Mouse (Mus musculus): ENCODE measurements around the gene Gm17657. TPM values are rescaled to one million over a fixed set of nuclear protein-coding genes. Genes with fewer than 3 reads are reported as not detected.

The Gm17657 gene
- polyA plus RNA-seq, 1 experiment from 2014 or later, result not detected

DNA sequence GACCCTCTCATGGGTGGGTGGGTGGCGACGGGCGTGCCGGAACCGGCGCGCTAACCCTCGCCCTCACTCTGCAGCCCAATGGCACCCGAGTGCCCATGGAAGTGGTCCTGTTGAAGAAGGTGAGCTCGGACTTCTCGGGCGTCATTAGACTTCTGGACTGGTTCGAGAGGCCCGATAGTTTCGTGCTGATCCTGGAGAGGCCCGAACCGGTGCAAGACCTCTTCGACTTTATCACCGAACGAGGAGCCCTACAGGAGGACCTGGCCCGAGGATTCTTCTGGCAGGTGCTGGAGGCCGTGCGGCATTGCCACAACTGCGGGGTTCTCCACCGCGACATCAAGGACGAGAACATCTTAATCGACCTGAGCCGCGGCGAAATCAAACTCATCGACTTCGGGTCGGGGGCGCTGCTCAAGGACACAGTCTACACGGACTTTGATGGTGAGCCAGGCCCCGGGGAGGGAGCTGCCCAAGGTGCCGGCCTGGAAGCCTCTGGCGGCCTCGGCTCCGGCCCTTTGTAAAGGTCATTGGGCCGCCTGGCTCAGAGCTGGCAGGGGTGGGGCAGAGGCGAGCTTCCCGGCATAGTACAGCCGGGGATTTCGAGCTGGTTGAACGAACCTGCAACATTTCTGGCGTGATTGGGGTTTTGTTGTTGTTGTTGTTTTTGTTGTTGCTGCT is 57.7 kb downstream of the Gm17657 start:
- under 1% methylated on average over 48 of the region's 48 CpGs for WGBS
- no peak for ATAC-seq (ENCODE audit: insufficient read depth)

DNA sequence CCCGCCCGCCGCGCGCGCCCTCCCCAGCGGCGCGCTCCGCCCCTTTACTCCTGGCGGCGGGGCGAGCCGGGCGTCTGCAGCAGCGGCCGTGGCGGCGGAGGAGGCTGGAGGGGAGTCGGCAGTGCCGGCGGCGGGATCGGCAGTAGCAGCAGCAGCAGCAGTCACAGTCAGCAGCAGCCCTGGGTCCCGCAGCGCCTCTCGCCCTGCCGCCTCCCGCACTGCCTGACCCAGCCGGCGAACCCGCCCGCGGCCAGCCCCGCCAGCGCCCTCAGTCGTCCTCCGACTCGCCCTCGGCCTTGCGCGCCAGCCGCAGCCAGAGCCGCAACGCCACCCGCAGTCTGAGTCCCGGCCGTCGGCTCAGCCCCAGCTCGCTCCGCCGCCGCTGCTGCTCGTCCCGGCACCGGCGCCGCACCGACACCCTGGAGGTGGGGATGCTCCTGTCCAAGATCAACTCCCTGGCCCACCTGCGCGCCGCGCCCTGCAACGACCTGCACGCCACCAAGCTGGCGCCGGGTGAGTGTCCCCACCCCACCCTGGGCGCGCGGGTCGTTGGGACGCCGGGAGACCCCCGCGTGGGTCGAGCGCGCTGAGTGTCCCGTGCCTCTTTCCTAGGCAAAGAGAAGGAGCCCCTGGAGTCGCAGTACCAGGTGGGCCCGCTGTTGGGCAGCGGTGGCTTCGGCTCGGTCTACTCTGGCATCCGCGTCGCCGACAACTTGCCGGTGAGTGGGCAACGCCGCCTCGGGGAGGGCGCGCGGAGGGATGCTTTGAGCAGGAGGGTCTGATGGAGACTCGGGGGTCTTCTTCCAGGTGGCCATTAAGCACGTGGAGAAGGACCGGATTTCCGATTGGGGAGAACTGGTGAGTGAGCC is 58.5 kb downstream of the Gm17657 start, which contains the start of gene Pim1:
TSS of gene Pim1 (plus strand) at position 41 of the 869 bp plus-strand sequence.
- peak within 1 kb of the TSS; percentile 93 for H3K4me2 ChIP-seq
- no peaks in the 10 kb centered on the region for H3K4me1 ChIP-seq (ENCODE audit: insufficient read depth)
- peak; percentile 32; the same call in 1 of the 2 replicates for TF ChIP-seq CTCF (IDR thresholded peaks at IDR 0.05; ENCODE audit: low read depth)
- H3K9me3 ChIP-seq (ENCODE audit: low read depth, low read length), result no peaks in the 10 kb centered on the region
- peak; percentile 67 for DNase-seq
- peaks cover 20% of the 10 kb centered on the region for H3K36me3 ChIP-seq (ENCODE audit: insufficient read depth)
- peak within 1 kb of the TSS; percentile 95 for H3K27ac ChIP-seq (ENCODE audit: low read depth)
- no peaks in the 10 kb centered on the region for H3K27me3 ChIP-seq (ENCODE audit: insufficient read depth, low read length)
- WGBS, result under 1% methylated on average over 95 of the region's 99 CpGs
- H3K4me3 ChIP-seq (ENCODE audit: low read depth, low read length), result peak within 1 kb of the TSS; percentile 95
- H3K9ac ChIP-seq, result peak within 1 kb of the TSS; percentile 88
- ATAC-seq (ENCODE audit: insufficient read depth), result peak; percentile 76

More for the DNA sequence above, 57.7 kb downstream of the Gm17657 start:
- Histone ChIP-seq H3K4me2 (peak overlapping the region; percentile 93), H3K4me3 (ENCODE audit: low read depth, low read length) (peak overlapping the region; percentile 95), H3K27me3 (ENCODE audit: insufficient read depth, low read length) (no peaks in the 10 kb centered on the region), H3K9ac (peak overlapping the region; percentile 88), H3K4me1 (ENCODE audit: insufficient read depth) (no peaks in the 10 kb centered on the region), H3K27ac (ENCODE audit: low read depth) (peak overlapping the region; percentile 90), H3K36me3 (ENCODE audit: insufficient read depth) (peaks cover 24% of the 10 kb centered on the region), H3K9me3 (ENCODE audit: low read depth, low read length) (no peaks in the 10 kb centered on the region)
- peak; percentile 58 for DNase-seq
- TF ChIP-seq CTCF (IDR thresholded peaks at IDR 0.05; ENCODE audit: low read depth), result no peak

DNA sequence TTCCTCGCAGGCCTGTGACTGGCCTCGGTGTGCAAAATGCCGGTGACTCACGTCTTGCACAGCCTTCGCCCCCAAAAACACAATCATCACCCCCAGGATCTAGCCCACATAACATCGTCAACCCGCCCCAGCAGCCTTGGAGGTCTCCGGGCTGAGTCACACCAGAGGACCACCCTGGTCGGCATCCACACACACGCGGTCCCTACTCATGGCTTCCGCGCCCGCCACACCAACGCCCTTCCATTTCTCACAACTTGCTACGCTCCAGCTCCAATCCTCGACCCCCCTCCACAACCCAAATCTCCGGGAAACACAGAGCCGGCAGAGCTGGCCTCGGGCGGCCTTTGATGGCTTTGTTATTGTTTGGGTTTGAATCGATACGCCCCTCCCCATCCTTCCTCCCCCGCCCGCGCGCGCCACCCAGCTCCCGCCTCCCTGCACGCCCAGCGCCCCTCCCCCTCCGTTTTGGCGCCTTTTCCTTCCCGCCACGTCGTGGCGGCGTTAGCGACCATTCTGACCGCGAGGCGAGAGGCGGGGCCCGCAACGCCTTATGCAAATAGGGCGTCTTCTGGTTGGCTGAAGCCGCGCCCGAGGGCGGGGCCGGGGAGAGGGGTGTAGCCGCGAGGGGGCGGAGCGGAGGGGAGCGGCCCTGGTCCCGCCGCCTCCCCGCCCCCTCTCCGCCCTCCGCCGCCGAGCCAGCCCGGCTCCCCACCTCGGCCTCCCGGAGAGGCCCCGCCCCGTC is 59.3 kb downstream of the Gm17657 start:
- peak overlapping the region; percentile 82 for H3K9ac ChIP-seq
- H3K27ac ChIP-seq (ENCODE audit: low read depth), result peak overlapping the region; percentile 95
- H3K27me3 ChIP-seq (ENCODE audit: insufficient read depth, low read length), result no peaks in the 10 kb centered on the region
- no peak for TF ChIP-seq CTCF (IDR thresholded peaks at IDR 0.05; ENCODE audit: low read depth)
- ATAC-seq (ENCODE audit: insufficient read depth), result peak; percentile 89
- peak overlapping the region; percentile 93 for H3K4me2 ChIP-seq
- H3K4me3 ChIP-seq (ENCODE audit: low read depth, low read length), result peak overlapping the region; percentile 95
- DNase-seq, result peak; percentile 100
- H3K4me1 ChIP-seq (ENCODE audit: insufficient read depth), result no peaks in the 10 kb centered on the region
- no peaks in the 10 kb centered on the region for H3K9me3 ChIP-seq (ENCODE audit: low read depth, low read length)
- peaks cover 19% of the 10 kb centered on the region for H3K36me3 ChIP-seq (ENCODE audit: insufficient read depth)
- 1% methylated on average over 55 of the region's 68 CpGs for WGBS

DNA sequence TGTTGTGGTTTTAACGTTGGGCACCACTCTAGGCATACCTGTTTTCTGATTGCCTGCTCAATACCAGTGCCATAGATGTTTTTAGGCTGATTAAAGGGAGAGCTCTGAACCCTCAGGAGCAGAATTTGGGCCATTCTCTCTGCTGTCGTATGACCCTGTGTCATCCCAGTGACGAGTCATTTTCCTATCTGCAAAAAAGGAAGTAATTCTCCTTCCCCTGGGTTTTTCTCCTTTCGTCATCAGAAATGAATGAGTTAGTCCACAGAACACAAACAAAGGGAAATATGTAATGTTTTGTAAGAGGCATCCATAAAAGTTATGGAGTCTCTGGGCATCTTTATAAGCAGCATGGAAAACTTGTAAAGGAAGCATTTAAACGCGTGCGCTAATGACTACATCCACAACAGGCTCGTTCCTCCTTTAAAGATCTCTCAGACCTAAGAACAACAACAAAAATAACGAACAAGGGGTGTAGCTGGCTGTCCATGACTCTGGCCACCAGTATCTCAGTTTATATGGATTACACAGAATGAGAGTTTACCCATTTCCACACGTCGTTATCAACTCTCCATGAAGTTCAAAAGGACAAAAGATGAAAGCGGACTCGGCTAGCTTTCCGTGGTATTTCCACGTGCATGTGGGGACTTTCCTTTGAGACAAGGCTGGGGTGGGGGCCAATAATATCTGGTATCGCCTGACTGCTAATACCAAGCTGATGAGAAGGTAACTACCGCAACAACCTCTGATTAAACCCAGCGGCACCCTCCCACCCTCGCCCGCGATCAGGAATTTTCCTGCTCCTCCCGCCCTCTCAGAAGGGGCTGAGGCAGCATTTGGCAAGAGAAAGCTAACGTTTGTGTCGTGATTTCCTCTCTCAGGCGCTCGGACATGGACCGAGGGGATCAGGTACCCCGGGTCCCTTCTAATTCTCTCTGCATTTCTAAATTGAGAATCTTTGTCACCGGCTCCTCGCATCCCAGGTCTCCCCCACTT is 60.2 kb downstream of the Gm17657 start:
- peak; percentile 80 for DNase-seq
- Histone ChIP-seq H3K4me3 (ENCODE audit: low read depth, low read length) (peak overlapping the region; percentile 95), H3K27me3 (ENCODE audit: insufficient read depth, low read length) (no peaks in the 10 kb centered on the region), H3K36me3 (ENCODE audit: insufficient read depth) (peaks cover 13% of the 10 kb centered on the region), H3K4me1 (ENCODE audit: insufficient read depth) (no peaks in the 10 kb centered on the region), H3K27ac (ENCODE audit: low read depth) (peak overlapping the region; percentile 95), H3K4me2 (peak overlapping the region; percentile 92), H3K9me3 (ENCODE audit: low read depth, low read length) (no peaks in the 10 kb centered on the region), H3K9ac (peak overlapping the region; percentile 82)
- WGBS, result 5% methylated on average over 30 of the region's 30 CpGs
- TF ChIP-seq CTCF (IDR thresholded peaks at IDR 0.05; ENCODE audit: low read depth), result no peak
- no peak for ATAC-seq (ENCODE audit: insufficient read depth)

DNA sequence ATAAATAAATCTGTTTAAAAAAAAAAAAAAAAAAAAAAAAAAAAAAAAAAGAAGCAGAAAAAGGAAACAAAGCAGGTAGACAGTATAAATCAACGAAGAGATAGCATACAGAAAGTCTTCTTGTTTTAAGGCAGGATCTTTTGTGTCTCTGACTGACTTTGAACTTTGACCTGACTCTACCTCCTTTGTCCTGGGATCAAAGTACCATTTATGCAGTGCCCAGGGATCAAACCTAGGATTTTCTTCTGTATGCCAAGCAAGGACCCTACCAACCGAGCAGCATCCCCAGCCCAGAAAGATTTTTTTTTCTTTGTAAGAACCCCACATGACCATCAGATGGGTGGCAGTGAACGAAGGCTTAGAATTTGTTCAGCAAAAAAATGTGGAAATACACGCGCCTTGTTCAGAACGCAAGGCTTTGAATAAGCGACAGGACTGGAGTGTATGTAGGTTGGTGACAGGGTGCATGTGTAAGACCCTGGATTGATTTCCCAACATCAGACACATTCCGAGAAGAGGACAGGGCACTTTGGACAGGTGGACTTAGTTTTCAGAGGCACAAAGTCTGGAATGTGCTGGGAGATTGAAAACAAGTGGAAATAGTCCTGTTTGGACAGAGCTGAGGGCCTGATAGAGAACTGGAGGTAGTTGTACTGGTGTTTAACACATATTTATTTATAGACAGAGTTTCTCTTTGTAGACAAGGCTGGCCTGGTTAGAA is 61.0 kb downstream of the Gm17657 start:
- peak overlapping the region; percentile 92 for H3K4me2 ChIP-seq
- ATAC-seq (ENCODE audit: insufficient read depth) (no peak), DNase-seq (peak; percentile 16)
- no peaks in the 10 kb centered on the region for H3K4me1 ChIP-seq (ENCODE audit: insufficient read depth)
- no peaks in the 10 kb centered on the region for H3K9me3 ChIP-seq (ENCODE audit: low read depth, low read length)
- no peak for TF ChIP-seq CTCF (IDR thresholded peaks at IDR 0.05; ENCODE audit: low read depth)
- peaks cover 4% of the 10 kb centered on the region; the same call in 1 of the 2 replicates for H3K36me3 ChIP-seq (ENCODE audit: insufficient read depth)
- no peak overlapping the region for H3K9ac ChIP-seq
- WGBS, result 63% methylated on average over 8 of the region's 8 CpGs
- peak overlapping the region; percentile 39; the same call in 1 of the 2 replicates for H3K27ac ChIP-seq (ENCODE audit: low read depth)
- no peaks in the 10 kb centered on the region for H3K27me3 ChIP-seq (ENCODE audit: insufficient read depth, low read length)
- H3K4me3 ChIP-seq (ENCODE audit: low read depth, low read length), result no peak overlapping the region

Data from lung, embryonic 14.5 days (tissue).